Mouse (Mus musculus) urinary bladder, postnatal 14 days (tissue): Measurements from ENCODE around the gene Lhfp.

Experiments
- DNase-seq: peaks from one replicate; pipeline ENCODE4 v3.0.0; 2021; ENCODE audit warnings: low spot score

Gene Lhfp

DNA sequence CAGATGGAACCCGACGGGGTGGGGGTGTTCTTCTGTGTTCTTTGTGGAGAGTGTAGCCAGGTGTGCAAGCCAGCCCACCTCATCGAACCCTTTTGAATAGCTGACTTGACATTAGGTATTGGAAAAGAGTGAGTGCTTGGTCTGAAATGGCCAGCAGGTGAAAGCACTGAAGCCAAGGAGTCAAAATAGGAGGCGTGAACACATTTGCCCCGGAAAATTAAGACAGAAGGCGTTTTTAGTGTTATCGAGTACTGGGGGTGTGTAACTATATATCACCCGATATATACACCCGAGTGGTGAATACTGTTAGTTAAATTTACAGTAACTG lies 876 bp downstream of the Lhfp start:
- no peak for DNase-seq

DNA sequence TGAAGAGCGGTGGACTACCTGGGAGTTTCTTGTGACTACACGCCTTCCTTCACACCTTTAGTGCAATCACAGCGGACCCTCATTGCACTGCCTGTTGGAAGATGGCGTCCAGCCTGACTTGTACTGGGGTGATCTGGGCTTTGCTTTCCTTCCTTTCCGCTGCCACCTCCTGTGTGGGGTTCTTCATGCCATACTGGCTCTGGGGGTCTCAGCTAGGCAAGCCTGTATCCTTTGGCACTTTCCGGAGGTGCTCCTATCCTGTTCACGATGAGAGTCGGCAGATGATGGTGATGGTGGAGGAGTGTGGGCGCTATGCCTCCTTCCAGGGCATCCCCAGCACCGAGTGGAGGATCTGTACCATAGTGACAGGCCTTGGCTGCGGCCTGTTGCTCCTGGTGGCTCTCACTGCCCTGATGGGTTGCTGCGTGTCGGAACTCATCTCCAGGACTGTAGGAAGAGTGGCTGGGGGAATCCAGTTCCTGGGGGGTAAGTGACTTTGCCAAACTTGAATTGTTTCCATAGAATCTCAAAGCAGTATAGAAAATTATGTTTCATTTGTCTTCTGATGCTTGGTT lies 2.0 kb downstream of the Lhfp start:
- no peak for DNase-seq

DNA sequence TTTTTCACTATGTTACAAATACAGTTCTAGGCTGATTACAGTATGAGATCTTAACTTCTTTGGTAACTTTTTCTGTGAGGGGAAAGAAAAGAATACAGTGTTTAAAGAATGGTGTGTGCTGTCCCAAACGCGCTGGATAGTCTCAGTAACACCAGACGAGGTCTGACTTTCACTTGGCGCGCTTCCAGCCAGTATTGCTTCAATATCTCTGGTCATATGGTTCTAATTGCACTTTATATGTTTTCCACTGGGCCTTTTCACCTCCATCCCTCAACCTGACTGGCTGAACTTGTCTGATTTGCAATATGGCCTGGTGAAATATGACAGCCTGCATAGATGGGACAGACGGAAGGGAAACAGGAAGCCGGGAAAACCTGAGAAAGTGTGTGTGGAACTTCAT lies 2.9 kb downstream of the Lhfp start:
- DNase-seq, result peak; percentile 18

DNA sequence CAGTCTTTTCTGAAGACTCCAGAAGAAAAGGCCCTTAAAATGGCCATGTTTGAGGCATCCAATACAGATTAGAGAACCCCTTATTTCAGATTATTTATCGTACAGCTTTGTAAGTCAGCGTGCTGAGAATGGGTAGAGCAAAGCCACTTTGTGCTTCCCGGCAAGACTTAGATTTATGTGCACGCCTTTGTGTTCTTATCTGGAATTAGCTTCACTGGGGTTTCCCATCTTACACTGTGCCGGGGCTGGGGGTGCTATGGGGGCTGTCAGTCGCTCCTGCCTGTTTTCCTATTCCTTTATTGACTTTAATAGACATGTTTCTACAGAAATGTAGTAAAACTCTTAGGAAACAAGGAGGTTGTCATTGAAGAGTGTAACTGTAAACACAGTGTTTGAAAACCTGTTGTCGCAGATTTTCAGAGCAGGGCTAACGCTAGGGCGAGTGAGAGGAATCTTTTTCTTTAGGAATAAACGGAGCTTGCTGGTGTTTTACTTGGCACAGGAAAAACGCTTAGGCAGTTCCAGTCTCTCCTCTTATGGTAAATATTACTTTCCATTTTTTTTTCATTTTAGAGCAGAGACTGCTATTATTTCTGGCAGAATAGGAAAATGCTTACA lies 3.5 kb downstream of the Lhfp start:
- DNase-seq, result no peak

DNA sequence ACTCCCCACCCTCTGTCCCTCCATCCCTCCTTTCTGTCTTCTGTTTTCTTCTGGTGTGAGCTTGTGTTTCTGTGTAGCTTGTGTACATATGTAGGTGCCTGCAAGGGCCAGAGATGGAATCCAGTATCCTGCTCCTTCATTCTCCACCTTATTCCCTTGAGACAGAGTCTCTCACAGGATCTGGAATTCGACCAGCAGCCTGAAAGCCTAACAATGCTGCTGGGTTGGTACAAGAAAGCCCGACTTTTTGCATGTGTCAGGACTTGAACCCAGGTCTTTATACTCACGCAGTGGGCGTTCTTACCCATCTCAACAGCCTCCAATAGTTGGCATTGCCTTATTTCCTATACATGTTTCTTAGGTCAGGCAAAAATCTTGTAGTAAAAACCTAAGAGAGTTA lies 4.4 kb downstream of the Lhfp start:
- DNase-seq, result no peak

DNA sequence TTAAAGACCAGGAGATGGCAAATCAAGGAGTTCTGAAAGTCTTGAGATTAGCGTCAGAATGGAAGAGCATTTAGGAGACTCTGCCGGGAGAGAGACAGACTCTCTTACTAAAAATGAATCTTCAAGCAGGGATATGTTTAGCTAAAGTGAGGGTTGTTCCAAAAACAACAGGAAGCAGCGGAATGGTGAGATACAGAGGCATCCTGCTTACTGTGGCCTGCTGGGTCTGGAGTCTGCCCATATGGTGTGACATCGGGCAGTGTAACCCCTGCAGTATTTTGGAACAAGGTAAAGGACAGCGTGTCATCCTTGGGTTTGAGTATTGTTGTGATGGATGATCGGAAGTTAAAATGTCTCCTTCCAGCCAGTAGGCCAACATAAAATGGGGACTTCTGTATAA lies 5.0 kb downstream of the Lhfp start:
- no peak for DNase-seq

DNA sequence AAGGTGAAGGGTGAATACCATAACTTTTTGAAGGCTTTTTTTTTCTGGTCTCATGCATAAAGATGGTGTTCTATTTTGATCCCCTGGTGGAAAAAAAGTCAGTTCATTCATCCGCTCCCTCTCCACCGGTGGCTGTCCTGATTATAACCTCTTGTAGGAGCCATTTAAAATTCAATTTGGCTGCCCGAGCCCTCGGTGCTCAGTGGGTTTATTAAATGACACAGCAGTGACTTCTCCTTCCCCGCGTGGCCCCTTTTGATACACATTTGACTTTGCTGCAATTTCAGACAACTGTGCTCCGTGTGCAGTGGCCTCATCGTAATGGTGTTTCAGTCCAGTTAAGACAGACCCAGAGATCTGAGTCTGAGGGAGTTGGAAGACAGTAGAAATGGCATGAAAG lies 11.1 kb downstream of the Lhfp start:
- DNase-seq, result no peak

DNA sequence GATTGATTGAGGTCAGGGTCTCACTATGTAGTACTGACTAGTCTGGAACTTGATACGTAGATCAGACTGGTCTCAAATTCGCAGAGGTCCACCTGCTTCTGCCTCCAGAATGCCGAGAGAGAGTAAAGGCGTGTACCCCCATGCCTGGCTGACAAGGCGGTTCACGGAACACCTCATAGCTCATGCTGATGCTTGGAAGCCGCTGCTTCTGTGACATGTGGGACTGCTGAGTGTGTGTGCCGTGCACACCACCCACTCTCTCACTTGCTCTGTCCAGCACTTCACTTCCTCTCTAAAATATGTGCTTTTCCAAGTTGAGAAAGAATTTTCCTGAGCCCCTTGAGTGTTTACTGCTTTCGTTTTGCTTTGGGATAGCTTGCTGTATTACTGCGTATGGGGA lies 15.1 kb downstream of the Lhfp start:
- DNase-seq, result no peak

DNA sequence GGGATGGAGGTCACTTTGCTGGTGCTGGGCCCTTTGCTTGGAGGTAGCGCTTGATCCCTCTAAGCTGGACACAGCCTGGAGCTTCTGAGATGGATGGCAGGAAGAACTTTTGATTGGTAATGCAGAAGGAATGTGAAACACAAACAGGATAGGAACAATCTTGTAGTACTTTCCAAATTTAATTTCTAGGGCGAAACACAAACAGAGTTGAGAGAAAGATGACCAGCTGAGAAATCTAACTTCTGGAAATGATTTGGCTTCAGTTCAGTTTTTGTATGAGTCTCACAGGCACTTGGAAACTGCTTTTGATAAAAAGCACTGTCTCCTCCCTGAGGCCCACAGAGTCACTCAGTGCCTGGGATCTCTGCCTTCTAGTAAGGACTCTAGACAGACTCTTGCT lies 18.6 kb downstream of the Lhfp start:
- DNase-seq, result no peak

DNA sequence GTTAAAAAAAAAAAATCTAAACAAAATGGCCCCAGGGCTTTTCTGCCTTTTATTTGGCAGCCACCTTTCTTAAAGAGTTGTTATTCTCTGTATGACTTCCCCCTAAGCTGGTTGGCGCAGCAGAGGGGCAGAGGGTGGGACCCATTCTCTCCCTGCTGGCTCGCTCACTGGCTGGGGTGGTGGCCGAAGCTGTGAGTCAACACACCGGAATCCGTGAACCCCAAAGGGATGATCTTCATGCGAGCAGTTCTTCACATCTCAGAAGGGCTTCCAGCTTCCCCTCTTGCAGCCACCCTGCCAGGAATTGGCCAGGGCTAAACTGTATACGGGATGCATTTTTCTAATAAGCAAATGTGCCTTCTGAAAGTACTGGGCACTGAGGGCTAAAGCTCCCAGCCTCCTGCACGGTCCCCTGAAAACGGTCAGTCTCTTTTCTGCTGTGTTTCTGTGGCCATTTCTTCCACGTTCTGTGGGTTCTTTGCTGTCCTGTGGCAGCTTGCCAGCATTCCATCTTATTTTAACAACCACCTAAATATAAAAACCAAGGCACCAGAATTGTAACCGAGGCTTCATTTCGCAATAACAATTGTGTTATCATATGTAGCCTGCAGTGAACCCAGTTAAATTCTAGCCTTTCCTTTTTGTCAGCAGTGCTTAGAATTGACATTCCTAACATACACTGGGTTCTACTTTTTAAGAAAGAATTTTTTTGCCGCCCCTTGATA lies 22.3 kb downstream of the Lhfp start:
- DNase-seq, result peak; percentile 18

DNA sequence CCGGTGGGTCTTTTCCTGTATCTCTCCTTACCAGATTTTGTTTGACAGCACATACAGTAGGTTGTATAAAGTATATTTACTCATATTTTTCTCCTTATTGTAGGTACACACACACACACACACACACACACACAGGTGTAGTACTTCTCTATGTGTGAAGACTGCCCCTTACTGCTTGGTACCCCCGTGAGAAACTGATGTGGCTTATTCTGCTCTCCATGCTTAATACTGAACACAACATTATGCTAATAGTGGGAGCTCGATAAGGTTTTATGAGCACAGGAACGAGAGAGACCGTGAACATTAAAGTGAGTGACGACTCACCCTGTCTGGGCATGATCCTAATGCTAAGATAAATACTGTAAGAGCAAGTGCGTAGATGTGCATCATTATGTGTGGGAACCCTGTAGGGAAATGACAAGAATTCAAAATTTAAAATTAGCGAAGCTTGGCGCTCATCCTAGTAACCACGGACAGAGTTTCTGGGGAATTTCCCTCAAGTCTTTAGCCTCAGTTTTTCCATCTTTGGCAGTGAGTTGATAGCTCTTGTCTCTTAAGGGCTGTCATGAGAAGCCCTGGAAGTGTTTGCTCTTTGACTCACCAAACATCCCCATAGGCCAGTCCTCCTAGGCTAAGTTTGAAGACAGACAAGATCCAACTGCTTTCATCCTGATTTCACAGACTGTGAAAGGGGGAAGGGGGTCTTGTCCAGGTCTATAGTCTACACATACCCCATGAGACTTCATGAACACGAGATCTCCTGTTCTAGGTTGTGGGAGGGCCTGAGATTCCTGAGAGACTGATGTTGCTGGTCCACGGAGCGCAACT lies 24.2 kb downstream of the Lhfp start:
- no peak for DNase-seq

DNA sequence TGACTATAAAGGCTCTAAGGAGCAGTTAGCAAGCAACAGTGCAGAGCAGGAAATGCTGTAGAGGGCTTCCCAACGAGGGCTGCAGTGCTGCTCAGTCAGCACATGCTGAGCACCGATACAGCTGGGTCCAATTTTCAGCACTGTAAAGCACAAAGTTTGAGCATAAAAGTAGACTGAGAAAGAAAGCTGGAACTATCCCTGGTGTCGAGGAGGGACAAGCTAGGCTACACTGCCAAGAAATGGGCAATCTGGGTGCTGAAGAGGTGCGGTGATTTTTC lies 24.7 kb downstream of the Lhfp start:
- no peak for DNase-seq

DNA sequence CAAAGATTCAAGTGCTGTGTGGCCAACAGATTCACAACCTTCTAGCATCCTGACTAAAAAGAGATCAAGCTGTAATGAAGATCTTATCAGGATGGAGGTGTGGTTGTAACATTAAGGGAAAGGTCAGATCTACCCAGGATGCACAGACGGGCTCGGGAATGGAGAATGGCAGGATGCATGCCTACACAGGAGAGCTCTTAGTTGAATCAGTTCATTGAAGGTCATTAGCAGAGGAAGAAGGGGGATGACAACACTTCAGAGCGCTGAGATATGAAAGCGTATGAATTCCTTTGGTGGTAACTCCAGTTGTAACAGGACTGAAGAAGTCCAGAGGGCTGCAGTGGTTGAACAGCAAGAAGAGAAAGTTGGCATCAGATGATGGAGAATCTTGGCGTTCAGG lies 27.1 kb downstream of the Lhfp start:
- DNase-seq, result no peak

DNA sequence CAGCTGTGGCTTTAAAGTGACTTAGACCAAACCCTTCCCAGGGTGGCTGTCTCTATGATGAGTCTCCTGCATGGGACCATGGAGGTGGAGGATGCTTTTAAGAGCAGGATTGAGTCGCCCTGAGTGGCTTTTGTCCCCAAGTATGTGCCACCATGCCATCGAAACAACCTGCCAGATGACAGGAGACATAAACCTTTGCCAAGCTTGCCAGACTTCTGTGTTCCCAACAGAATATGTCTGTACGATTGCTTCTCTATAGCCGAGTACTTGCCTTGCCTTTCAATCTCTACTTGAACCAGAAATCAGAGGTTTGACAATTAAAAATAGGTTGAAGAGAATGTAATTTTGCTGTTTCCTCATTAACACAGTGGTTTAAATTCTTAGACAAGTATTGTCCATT lies 32.9 kb downstream of the Lhfp start:
- no peak for DNase-seq

DNA sequence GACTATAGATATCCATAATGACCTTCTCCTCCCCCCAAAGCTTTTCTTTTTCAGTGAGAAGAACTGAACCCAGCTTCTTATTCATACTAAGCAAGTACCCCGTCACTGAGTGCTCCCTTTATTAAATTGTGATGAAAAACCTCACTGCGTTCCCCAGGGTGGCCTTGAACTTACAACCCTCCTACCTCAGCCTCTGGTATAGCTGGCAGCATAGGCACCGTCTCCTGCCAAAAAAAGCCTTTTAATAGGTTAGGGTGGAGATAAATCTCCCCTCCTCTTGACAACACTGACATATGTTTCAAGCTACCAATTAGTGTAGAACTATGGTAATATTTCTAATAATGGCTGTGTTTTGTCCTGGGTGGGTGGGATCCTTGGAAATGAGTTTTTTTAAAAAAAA lies 33.4 kb downstream of the Lhfp start:
- no peak for DNase-seq

DNA sequence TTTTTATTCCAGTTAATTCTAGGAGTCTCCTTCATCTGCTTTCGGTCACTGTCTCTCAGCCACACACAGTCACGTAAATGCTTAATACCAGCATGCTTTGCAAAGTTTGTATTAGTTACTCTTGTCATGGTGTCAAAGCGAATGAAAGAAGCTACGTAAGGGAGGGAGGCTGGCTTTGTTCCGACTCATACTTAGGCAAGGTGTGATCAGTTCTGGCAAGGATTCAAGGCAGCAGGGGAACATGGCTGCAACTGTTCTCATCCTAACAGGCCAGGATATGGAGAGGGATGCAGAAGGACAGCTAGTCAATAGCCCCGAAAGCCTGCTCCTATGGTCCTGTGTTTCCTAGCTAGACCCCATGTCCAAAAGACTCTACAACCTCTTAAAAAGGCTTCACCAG lies 39.0 kb downstream of the Lhfp start:
- no peak for DNase-seq

DNA sequence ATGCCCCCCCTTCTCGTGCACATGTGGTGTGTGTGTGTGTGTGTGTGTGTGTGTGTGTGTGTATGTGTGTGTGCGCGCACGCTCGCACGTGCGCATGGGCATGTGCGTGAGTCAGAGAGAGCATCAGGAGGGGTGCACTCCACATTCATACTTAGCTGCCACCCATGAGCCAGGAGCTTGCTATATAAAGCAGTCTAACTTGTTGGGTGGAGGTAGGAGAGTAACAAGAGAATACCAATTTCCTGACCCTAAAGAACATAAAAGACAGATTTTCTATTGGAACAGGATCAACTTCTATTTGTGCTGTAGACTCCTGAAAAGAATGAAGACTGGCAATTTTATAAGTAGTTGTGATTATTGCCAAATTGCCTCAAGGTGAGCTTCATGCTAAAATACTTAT lies 39.4 kb downstream of the Lhfp start:
- no peak for DNase-seq

DNA sequence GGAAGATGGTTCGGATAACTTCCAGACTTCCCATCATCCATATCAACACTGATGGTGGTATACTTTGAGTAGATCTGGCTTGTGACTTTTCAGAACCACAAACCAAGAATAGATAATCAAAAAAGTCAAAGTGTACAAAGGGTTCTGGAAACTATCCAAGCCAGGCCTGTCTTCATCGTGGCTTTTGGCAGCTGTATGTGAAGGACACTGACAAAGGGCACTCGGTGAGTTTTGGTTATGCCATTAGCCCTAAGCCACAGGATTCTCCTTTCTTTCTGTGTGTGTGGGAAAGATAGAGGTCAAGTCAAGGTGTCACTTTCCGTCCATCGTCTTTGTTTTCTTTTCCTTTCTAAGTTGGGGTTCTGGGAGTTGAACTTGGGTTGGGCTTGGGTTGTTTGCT lies 42.4 kb downstream of the Lhfp start:
- no peak for DNase-seq

DNA sequence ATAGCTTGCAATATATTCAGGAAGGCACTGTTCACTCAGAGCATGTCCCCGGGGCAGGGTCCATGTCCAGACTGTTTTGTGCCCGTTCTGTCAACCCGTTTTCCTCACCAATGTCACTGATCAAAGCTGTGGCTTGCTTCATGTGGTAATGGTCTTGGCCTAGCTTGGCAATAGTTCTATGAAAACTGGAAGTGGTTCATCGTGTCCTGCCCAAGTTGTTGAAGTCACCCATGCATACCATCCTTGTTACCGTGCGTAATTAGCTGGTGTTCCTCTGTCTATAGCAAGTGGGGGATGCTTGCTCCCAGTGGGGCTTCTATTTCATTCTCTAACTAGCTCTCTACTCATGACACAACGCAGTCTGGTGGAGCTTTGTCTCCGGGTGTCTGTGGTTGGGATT lies 43.5 kb downstream of the Lhfp start:
- DNase-seq, result no peak

DNA sequence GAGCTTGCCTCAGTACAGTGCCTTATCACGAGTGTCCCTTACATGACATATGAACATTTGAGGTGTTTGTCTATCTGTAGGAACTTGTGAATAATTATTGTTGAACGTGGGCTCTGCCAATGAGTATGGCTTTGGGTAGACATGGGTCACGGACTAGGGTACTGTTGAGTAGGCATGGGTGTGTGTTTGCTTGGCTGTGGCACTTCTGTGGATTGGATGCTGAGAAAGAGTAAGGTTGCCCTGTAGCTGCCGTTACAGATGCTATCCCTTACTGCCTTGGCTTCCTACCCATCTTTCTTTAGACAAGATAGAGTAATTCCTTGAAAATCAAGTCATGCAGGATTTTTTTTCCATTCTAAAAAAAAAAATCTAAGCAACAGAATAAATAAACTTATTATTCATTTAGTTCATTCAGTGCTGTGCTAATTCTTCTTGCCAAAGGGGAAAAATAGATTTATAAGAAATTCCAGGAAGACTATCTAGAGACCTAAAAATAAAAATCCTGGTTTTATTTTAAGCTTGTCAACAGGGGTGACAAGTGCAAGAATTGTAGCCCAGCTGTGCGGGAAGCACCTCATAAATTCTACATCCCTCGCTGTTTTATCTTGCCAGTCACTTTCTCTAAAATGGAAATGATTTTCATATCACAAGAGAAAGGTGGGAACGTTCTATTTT lies 45.3 kb downstream of the Lhfp start:
- no peak for DNase-seq

DNA sequence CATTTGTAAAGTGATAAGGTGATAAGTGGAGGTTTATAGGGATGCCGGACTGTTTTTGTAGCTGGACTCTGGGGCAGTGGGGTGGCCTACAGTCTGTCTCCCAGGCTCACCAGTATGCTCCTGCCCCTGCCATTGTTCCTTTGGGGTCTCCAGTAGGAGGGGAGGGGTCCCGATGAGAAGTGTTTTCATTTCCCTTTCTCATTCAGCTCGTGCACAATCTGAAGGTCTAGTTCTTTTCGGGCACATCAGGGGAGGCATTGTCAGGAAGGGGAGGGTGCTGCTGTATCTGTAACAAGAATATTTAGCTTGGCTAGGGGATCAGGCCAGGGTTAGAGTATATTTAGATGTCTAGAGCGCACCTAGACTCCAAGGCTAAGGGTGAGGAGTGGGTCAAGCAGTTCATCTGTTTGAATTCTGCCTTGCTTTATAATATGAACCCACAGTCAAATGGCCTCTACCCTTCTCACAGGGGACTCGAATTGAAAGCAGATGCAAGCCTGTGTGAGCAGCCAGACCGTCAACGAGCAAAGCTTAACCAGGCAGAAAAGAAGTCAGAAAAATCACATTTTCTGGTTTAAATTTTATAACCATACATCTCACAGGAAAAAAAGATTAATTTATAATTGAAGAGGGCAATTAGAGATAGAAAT lies 46.0 kb downstream of the Lhfp start:
- DNase-seq, result no peak

DNA sequence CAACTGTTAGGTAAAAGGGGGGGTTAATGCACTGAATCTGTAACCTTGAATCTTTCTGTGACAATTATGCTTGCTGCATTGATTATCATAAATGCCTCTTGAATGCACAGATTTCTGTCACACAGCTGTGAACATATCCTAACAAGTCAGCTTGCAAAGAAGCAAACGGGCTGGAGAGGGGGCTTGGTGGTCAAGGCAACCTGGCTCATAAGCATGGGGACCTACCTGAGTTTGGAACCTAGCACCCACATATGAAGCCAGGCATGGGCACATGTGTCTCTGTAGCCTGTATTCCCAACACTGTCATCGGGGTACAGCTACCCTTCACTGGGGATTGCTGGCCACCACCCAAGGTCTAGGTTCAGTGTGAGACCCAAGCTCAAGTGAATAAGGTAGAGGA lies 48.6 kb downstream of the Lhfp start:
- no peak for DNase-seq
